ENCODE assay signal across 23 mouse cellular contexts in the genomic region with DNA sequence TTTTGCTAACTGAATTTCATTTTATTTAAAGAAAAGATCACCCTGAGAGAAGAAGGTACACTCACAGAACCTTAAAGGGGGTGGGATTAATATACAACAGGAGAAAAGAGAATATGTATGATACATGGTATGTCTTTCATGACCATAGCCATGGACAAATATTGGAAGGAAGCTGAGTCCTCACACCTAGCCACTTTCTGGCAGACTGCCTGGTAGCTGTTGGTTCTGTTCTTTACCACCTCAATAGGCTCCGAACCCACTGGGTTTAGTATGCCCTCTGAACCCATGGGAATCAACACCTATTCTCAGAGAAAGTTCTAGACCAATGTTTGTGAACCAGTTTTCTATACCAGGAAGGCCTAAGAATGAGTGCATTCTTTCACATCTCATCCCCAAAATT.
"Had no signal": no experiment of that assay in that cellular context is flagged by ENCODE, and none has a peak within 500 bp of the region (broad histone marks: within the 10 kb centered on the region; RNA-seq: fewer than 3 reads in every experiment).

No protein-coding gene starts in this region.

- H3K9me3 ChIP-seq: embryonic facial prominence, embryonic 10.5 days; embryonic facial prominence, embryonic 12.5 days; embryonic facial prominence, embryonic 13.5 days; embryonic facial prominence, embryonic 15.5 days; forebrain, embryonic 10.5 days; forebrain, embryonic 12.5 days; forebrain, embryonic 13.5 days; forebrain, embryonic 15.5 days had no signal

- H3K4me1 ChIP-seq: embryonic facial prominence, embryonic 12.5 days; embryonic facial prominence, embryonic 15.5 days had no signal

- H3K36me3 ChIP-seq: embryonic facial prominence, embryonic 10.5 days; embryonic facial prominence, embryonic 12.5 days; embryonic facial prominence, embryonic 13.5 days; embryonic facial prominence, embryonic 15.5 days; forebrain, embryonic 10.5 days; forebrain, embryonic 12.5 days; forebrain, embryonic 15.5 days had no signal

- H3K27me3 ChIP-seq: embryonic facial prominence, embryonic 12.5 days; embryonic facial prominence, embryonic 13.5 days; embryonic facial prominence, embryonic 15.5 days; forebrain, embryonic 12.5 days; forebrain, embryonic 15.5 days had no signal

- DNase-seq: cerebellum, adult 2 months; cerebellum, adult 8-10 months; cerebellum, adult 9-10 months; cerebellum, adult 9-11 months; cerebellum, postnatal 10 days; embryo, embryonic 11 days; forebrain, postnatal 0 days; gastrocnemius, adult 2 months; gastrocnemius, postnatal 10 days; gastrocnemius, postnatal 14 days; gastrocnemius, postnatal 25 days; gastrocnemius, postnatal 36 days; heart, adult 18-20 months; heart, adult 2 months had no signal

- H3K4me3 ChIP-seq: embryonic facial prominence, embryonic 10.5 days; embryonic facial prominence, embryonic 12.5 days; embryonic facial prominence, embryonic 13.5 days; embryonic facial prominence, embryonic 15.5 days; erythroblast, embryonic 14.5 days; forebrain, embryonic 10.5 days; forebrain, embryonic 12.5 days; forebrain, embryonic 13.5 days; forebrain, embryonic 15.5 days; gastrocnemius, adult 2 months; heart, adult 2 months had no signal

- H3K27ac ChIP-seq: embryonic facial prominence, embryonic 10.5 days; embryonic facial prominence, embryonic 12.5 days; embryonic facial prominence, embryonic 13.5 days; embryonic facial prominence, embryonic 15.5 days; forebrain, embryonic 10.5 days; forebrain, embryonic 12.5 days; forebrain, embryonic 13.5 days; forebrain, embryonic 15.5 days; gastrocnemius, adult 2 months; heart, adult 2 months had no signal
